Mouse (Mus musculus) inflammation-experienced regulatory T-cells (primary cell): Measurements from ENCODE around the gene Elf4. TPM values are rescaled to one million over a fixed set of nuclear protein-coding genes. Genes with fewer than 3 reads are reported as not detected.

Experiments used
- polyA plus RNA-seq, 2 experiments: library from polyadenylated mRNA; unstranded; fragments of 100-300 nt; shearing (Covaris generic); gene quantifications; one replicate each; pipeline ENCODE4 v1.2.1; 2017

Gene Elf4
- 10 to 100 TPM; 71.8 to 79.2 TPM for polyA plus RNA-seq

DNA sequence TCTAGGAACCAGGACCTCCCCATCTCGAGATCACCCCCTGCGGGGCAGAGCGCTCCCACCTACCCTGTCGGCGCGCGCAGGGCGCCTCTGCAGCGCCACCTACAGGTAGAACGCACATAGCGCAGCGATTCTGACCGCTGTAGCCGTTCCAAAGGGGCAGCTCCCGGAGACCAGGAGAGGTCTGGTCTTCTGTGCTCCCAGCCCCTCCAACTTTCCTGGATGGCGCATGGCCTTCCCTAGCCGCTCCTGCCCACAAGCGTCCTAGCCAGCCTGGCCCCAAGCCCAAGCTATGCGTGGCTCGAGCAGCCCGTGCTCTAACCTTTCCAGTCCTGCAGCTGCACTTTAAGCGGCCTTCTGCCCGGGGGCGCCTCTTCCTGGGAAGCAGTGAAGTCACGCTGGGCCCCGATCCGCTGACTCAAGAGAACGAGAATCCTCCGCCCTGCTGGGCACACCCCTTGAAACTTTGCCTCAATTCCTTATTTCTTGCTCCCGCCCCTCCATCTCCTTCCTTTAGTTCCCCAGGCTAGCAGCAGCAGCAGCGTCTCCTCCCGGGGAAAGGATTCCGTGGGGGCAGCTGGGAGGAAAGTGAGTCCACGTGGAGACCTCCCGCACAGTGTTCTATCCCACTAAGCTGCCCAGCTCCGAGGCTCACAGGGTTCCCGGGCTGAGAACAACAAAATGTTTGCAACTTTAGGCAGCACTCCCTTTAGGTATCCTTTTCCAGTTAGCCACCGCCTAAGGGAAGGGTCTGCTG is at the start of gene Elf4:
TSS of gene Elf4 (minus strand) at position 379 of the 754 bp plus-strand sequence.

Other genes starting within 250 kb of the Elf4 start
- gene Utp14a, start 206.3 kb downstream of the Elf4 start, polyA plus RNA-seq, result 10 to 100 TPM; 20.8 to 23.3 TPM
- 1 to 10 TPM; 1.7 to 1.8 TPM for gene Bcorl1, start 121.8 kb downstream of the Elf4 start, polyA plus RNA-seq
- 10 to 100 TPM; 37.4 to 41.3 TPM for gene Aifm1, start 50.4 kb upstream of the Elf4 start, polyA plus RNA-seq
- gene Rab33a, start 56.2 kb upstream of the Elf4 start, polyA plus RNA-seq, result 1 to 10 TPM in 1 of 2 experiments, under 1 TPM in 1; 0.23 to 1.3 TPM
- gene Zfp280c, start 131.4 kb upstream of the Elf4 start, polyA plus RNA-seq, result 10 to 100 TPM; 11.8 to 14.9 TPM
- 10 to 100 TPM; 16.2 to 16.7 TPM for gene Slc25a14, start 160.3 kb upstream of the Elf4 start, polyA plus RNA-seq
- under 1 TPM in 1 of 2 experiments, not detected in 1; 0.11 TPM for gene Gpr119, start 211.3 kb upstream of the Elf4 start, polyA plus RNA-seq
- gene Rbmx2, start 231.9 kb upstream of the Elf4 start, polyA plus RNA-seq, result 10 to 100 TPM; 11.9 to 15.4 TPM